Mouse (Mus musculus) limb, embryonic 11.5 days (tissue): ENCODE data around the gene Rsph9. TPM values are rescaled to one million over a fixed set of nuclear protein-coding genes. Genes with fewer than 3 reads are reported as not detected.

Experiments used
- ATAC-seq: fragments of 200-750 bp; cut with Nextera tagmentation; 2 replicates; pipeline ENCODE4 v1.8.0; 2017; ENCODE audit warnings: low read depth; ENCODE audit not compliant: insufficient number of reproducible peaks, low FRiP score, low TSS enrichment
- DNase-seq: peaks from one replicate; pipeline ENCODE4 v3.0.0-alpha.2; 2015; ENCODE audit warnings: low spot score
- H3K27ac ChIP-seq: fragments of 300-500 bp; sonication (generic); replicated peaks from 2 replicates; pipeline ENCODE4 v1.5.1; 2014; ENCODE audit warnings: low read depth, mild to moderate bottlenecking, low read length
- H3K27me3 ChIP-seq: fragments of 300-500 bp; sonication (generic); 2 replicates; pipeline ENCODE4 v1.6.1; 2014; ENCODE audit warnings: mild to moderate bottlenecking, low read length, mixed read lengths; ENCODE audit not compliant: control insufficient read depth, insufficient read depth
- H3K36me3 ChIP-seq: fragments of 300-500 bp; sonication (generic); 2 replicates; pipeline ENCODE4 v1.6.1; 2014; ENCODE audit warnings: mild to moderate bottlenecking, low read length, moderate library complexity, mixed read lengths; ENCODE audit not compliant: control insufficient read depth, insufficient read depth
- H3K4me1 ChIP-seq: fragments of 300-500 bp; sonication (generic); 2 replicates; pipeline ENCODE4 v1.6.1; 2014; ENCODE audit warnings: low read length, mixed read lengths; ENCODE audit not compliant: control insufficient read depth, insufficient read depth
- H3K4me2 ChIP-seq: fragments of 300-500 bp; sonication (generic); 2 replicates; pipeline ENCODE4 v1.6.1; 2014; ENCODE audit warnings: low read depth, mild to moderate bottlenecking, moderate library complexity; ENCODE audit not compliant: severe bottlenecking
- H3K4me3 ChIP-seq: fragments of 300-500 bp; sonication (generic); 2 replicates; pipeline ENCODE4 v1.5.1; 2014; ENCODE audit warnings: low read depth, low read length
- H3K9ac ChIP-seq: fragments of 300-500 bp; sonication (generic); 2 replicates; pipeline ENCODE4 v1.6.1; 2014; ENCODE audit warnings: mild to moderate bottlenecking, low read length
- H3K9me3 ChIP-seq: fragments of 300-500 bp; sonication (generic); 2 replicates; pipeline ENCODE4 v1.6.1; 2016; ENCODE audit warnings: low read length; ENCODE audit not compliant: control insufficient read depth
- WGBS: fragments of 180-500 bp; shearing (Covaris S2); extraction: QIAGEN DNeasy Blood & Tissue Kit; methylation state at CpG from one replicate; pipeline ENCODE4 v1.1.7; 2014; 5-methylcytosine and 5-hydroxymethylcytosine counted together
- polyA plus RNA-seq: library from polyadenylated mRNA; unstranded; fragments of >200 nt; fragmentation: Nextera tagmentation; extraction: Ambion mirVana; gene quantifications from 2 replicates; pipeline ENCODE4 v1.2.1, GENCODE M21; 2014

Gene Rsph9
- polyA plus RNA-seq, 1 experiment from 2014 or later: 12.1 TPM

GRCm38 (mm10) chr17:46104487-46104886 is 39.5 kb downstream of the Rsph9 start:
- peak; percentile 85 for ATAC-seq
- DNase-seq: peak; percentile 78
- Histone ChIP-seq H3K4me1 (peaks cover 11% of the 10 kb centered on the region), H3K4me2 (0 out of 2 replicates have a peak overlapping the region, but pooled peaks have one; percentile 7), H3K9ac (0 out of 2 replicates have a peak overlapping the region, but pooled peaks have one; percentile 8), H3K4me3 (no peak overlapping the region), H3K27me3 (0 out of 2 replicates have a peak, but pooled peaks cover 2% of the 10 kb centered on the region), H3K27ac (peak overlapping the region; percentile 70), H3K9me3 (no peaks in the 10 kb centered on the region), H3K36me3 (no peaks in the 10 kb centered on the region)
- WGBS: 20% methylated on average over 12 of the region's 12 CpGs

- Histone ChIP-seq H3K4me3 (no peak overlapping the region), H3K4me1 (peaks cover 11% of the 10 kb centered on the region), H3K9me3 (no peaks in the 10 kb centered on the region), H3K36me3 (no peaks in the 10 kb centered on the region), H3K4me2 (no peak overlapping the region), H3K9ac (no peak overlapping the region), H3K27ac (no peak overlapping the region), H3K27me3 (0 out of 2 replicates have a peak, but pooled peaks cover 2% of the 10 kb centered on the region)
- ATAC-seq (no peak), DNase-seq (no peak)
- WGBS: 79% methylated on average over 8 of the region's 8 CpGs
These were observed 41.3 kb downstream of the Rsph9 start for GRCm38 (mm10) chr17:46102608-46103159.

DNA sequence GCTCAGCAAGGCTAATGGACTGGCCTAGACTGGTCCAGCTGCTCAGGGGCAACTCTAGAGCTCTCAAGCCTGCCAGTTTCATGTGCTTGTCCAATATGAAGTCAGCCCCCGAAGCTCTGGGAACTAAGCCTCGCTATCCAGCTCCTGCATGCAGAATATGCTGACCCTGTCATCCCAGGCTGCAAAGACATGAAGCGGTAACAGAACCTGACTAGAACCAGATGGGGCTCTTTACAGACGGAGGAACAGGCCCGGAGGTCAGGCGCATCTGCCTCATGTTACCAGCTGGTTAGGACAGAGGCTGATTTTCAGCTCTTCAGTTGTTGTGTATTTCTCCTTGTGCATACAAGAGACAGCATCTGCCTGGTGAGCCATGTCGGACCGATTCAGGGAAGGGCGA is 42.1 kb downstream of the Rsph9 start:
- no peak overlapping the region for H3K9ac ChIP-seq
- H3K27ac ChIP-seq: no peak overlapping the region
- WGBS: 61% methylated on average over 9 of the region's 9 CpGs

DNA sequence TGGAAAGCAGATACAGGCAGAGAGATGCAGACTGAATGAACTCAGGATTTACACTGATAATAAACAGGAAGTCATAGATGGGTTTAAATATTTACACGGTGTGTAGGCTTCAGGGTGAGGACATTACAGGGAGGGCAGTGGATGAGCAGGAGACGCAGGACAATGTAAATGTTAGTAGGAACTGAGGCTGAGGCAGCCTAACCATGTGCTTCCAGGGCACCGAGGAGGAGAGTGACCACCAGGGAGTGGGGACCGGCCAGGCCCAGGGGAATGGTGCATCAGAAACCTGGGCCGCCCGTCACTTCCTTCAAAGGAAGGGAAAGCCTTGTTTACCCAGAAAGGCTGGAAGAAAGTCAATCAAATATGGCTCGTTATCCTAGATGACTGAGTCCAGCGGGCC is 45.5 kb downstream of the Rsph9 start:
- no peak overlapping the region for H3K4me2 ChIP-seq
- DNase-seq (no peak), ATAC-seq (no peak)
- H3K9ac ChIP-seq: no peak overlapping the region
- 59% methylated on average over 8 of the region's 8 CpGs for WGBS
- no peaks in the 10 kb centered on the region for H3K36me3 ChIP-seq
- H3K27ac ChIP-seq: no peak overlapping the region
- H3K4me3 ChIP-seq: no peak overlapping the region
- 0 out of 2 replicates have a peak, but pooled peaks cover 2% of the 10 kb centered on the region for H3K27me3 ChIP-seq
- H3K9me3 ChIP-seq: no peaks in the 10 kb centered on the region
- no peaks in the 10 kb centered on the region for H3K4me1 ChIP-seq

More for the DNA sequence above, 42.1 kb downstream of the Rsph9 start:
- Histone ChIP-seq H3K4me1 (peaks cover 11% of the 10 kb centered on the region), H3K36me3 (no peaks in the 10 kb centered on the region), H3K27me3 (0 out of 2 replicates have a peak, but pooled peaks cover 2% of the 10 kb centered on the region), H3K4me3 (no peak overlapping the region), H3K9me3 (no peaks in the 10 kb centered on the region), H3K4me2 (no peak overlapping the region)
- no peak for DNase-seq
- no peak for ATAC-seq

- Histone ChIP-seq H3K27me3 (no peaks in the 10 kb centered on the region), H3K9ac (no peak overlapping the region), H3K9me3 (no peaks in the 10 kb centered on the region), H3K36me3 (no peaks in the 10 kb centered on the region), H3K4me1 (peaks cover 6% of the 10 kb centered on the region), H3K27ac (no peak overlapping the region; the same call in 1 of the 2 replicates), H3K4me3 (no peak overlapping the region), H3K4me2 (no peak overlapping the region)
- ATAC-seq (no peak), DNase-seq (no peak)
- WGBS: 75% methylated on average over 14 of the region's 14 CpGs
These were observed 52.1 kb downstream of the Rsph9 start for GRCm38 (mm10) chr17:46091899-46092298.

DNA sequence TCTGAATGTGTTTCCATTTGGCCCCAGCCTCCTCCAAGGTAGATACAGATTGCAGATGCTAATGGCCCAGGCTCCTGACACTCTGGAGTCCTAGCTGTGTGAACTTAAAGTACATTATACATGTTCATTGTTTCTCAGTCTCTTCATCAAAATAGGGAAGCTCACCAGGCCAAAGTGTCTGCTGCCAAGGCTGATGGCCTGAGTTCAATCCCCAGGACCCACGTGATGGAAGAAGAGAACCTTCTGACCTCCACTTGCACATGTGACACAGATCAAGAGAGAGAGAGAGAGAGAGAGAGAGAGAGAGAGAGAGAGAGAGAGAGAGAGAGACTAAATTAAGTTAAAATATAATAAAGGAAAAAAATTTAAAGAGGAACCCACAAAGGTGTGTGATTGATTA is 52.7 kb downstream of the Rsph9 start:
- H3K4me2 ChIP-seq: no peak overlapping the region
- ATAC-seq: no peak
- H3K4me3 ChIP-seq: no peak overlapping the region

DNA sequence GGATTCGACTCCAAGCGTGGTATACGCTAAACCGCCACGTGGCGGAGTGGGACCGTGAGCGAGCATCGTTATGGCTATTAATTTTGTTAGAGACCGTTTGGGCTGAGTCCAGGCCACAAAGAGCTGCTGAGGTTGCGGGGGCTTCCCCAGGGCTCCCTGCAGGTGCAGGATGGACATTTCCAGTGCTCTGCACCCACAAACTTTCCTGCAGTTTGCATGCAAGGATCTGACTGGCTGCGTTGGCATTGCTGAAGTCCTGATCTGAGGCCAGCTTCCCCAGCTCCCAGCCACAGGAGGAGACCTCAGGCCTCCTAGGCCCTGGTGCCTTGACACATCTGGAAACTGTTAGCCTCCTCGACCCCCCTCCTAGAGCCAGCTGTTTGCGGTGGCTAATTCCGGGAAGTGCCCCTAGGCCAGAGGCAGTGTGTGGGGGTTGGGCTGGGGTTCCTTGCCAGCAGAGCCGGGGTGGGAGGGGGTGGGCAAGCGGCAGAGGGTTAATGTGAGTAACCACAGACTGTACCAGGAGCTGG is 57.6 kb downstream of the Rsph9 start:
- peaks cover 37% of the 10 kb centered on the region for H3K4me1 ChIP-seq
- DNase-seq (peak; percentile 94), ATAC-seq (peak; percentile 88)
- whole genome bisulfite sequencing: 11% methylated on average over 17 of the region's 17 CpGs
- H3K4me2 ChIP-seq: peak overlapping the region; percentile 26
- no peaks in the 10 kb centered on the region for H3K36me3 ChIP-seq
- H3K9ac ChIP-seq: peak overlapping the region; percentile 48
- H3K9me3 ChIP-seq: no peaks in the 10 kb centered on the region
- H3K27me3 ChIP-seq: no peaks in the 10 kb centered on the region
- no peak overlapping the region for H3K4me3 ChIP-seq
- H3K27ac ChIP-seq: peak overlapping the region; percentile 92

More for the DNA sequence above, 52.7 kb downstream of the Rsph9 start:
- Histone ChIP-seq H3K27me3 (no peaks in the 10 kb centered on the region), H3K9me3 (no peaks in the 10 kb centered on the region), H3K27ac (no peak overlapping the region), H3K4me1 (peaks cover 12% of the 10 kb centered on the region), H3K36me3 (no peaks in the 10 kb centered on the region), H3K9ac (no peak overlapping the region)
- WGBS: 70% methylated on average over 1 of the region's 1 CpGs
- no peak for DNase-seq

DNA sequence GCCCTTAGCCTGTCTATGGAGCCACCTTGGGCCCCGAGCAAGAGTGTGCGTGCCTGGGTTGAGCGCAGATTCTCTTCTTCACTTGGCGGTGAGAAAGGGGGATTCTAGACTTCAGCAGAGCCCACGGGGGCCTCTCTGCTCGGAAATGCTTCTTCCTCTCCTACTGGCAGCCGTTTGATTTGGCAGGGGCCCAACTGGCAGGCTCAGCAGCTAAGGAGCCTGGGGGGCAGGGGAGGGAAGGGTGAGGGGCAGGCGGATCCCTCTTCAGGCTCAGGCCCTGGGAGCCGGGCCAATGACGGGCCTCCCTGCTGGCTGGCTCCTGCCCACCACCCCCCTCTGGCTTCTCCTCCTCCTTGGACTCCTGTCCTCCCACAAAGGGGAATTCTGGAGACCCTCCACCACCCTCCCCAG is 59.9 kb downstream of the Rsph9 start:
- no peak for ATAC-seq
- Histone ChIP-seq H3K4me1 (peaks cover 37% of the 10 kb centered on the region), H3K27ac (peak overlapping the region; percentile 55; the same call in 1 of the 2 replicates), H3K36me3 (no peaks in the 10 kb centered on the region), H3K9ac (peak overlapping the region; percentile 47; the same call in 1 of the 2 replicates), H3K4me2 (peak overlapping the region; percentile 28; the same call in 1 of the 2 replicates), H3K4me3 (no peak overlapping the region), H3K27me3 (no peaks in the 10 kb centered on the region), H3K9me3 (no peaks in the 10 kb centered on the region)
- WGBS: 14% methylated on average over 10 of the region's 10 CpGs
- peak; percentile 46 for DNase-seq
